18 mouse cellular contexts compared by ENCODE assay signal in genomic region chr4:141996086-141996485, GRCm38 (mm10). TPM values are rescaled to one million over a fixed set of nuclear protein-coding genes. Genes with fewer than 3 reads are reported as not detected.
A peak's percentile ranks its signal among the peaks of the same experiment; 100 is the strongest.
DNase-seq lines count a peak whose midpoint lies in the region; ATAC-seq and TF ChIP-seq lines count a peak whose summit lies in the region.
"Had no signal": no experiment of that assay in that cellular context is flagged by ENCODE, and none has a peak within 500 bp of the region (broad histone marks: within the 10 kb centered on the region; RNA-seq: fewer than 3 reads in every experiment).

No protein-coding gene starts in this region.

- no peak for TF ChIP-seq CTCF in intestine, postnatal 0 days (IDR thresholded peaks at IDR 0.05; ENCODE audit: low read depth)

- 55% methylated on average over 7 of the region's 7 CpGs for WGBS in intestine, embryonic 15.5 days
- 58% methylated on average over 7 of the region's 7 CpGs for WGBS in intestine, postnatal 0 days

- 0 out of 2 replicates have a peak overlapping the region, but pooled peaks have one; percentile 60 for H3K27ac ChIP-seq in intestine, embryonic 15.5 days
- H3K27ac ChIP-seq in intestine, postnatal 0 days (ENCODE audit: low read depth, low read length): no peak overlapping the region
- H3K27ac ChIP-seq: embryonic facial prominence, embryonic 13.5 days; forebrain, embryonic 12.5 days; heart, embryonic 10.5 days; hindbrain, embryonic 12.5 days had no signal

- no peaks in the 10 kb centered on the region for H3K36me3 ChIP-seq in intestine, embryonic 15.5 days
- no peaks in the 10 kb centered on the region for H3K36me3 ChIP-seq in intestine, postnatal 0 days (ENCODE audit: control insufficient read depth, insufficient read depth)
- H3K36me3 ChIP-seq: embryonic facial prominence, embryonic 13.5 days; forebrain, embryonic 12.5 days; heart, embryonic 10.5 days; hindbrain, embryonic 12.5 days had no signal

- no peak overlapping the region for H3K4me3 ChIP-seq in intestine, embryonic 15.5 days (replicated peaks)
- no peak overlapping the region for H3K4me3 ChIP-seq in intestine, postnatal 0 days (ENCODE audit: low read depth, low read length)
- H3K4me3 ChIP-seq: embryonic facial prominence, embryonic 13.5 days; forebrain, embryonic 12.5 days; heart, embryonic 10.5 days; hindbrain, embryonic 12.5 days had no signal

- no peak for ATAC-seq in intestine, embryonic 15.5 days
- ATAC-seq in intestine, postnatal 0 days: no peak

- no peak overlapping the region for H3K4me2 ChIP-seq in intestine, embryonic 15.5 days (replicated peaks)
- H3K4me2 ChIP-seq in intestine, postnatal 0 days (replicated peaks; ENCODE audit: low read depth): no peak overlapping the region
- H3K4me2 ChIP-seq: embryonic facial prominence, embryonic 13.5 days; forebrain, embryonic 12.5 days; hindbrain, embryonic 12.5 days had no signal

- no peak overlapping the region for H3K9ac ChIP-seq in intestine, embryonic 15.5 days
- H3K9ac ChIP-seq in intestine, postnatal 0 days (ENCODE audit: low read depth, low read length): no peak overlapping the region
- H3K9ac ChIP-seq: embryonic facial prominence, embryonic 13.5 days; forebrain, embryonic 12.5 days; hindbrain, embryonic 12.5 days had no signal

- no peaks in the 10 kb centered on the region for H3K27me3 ChIP-seq in intestine, embryonic 15.5 days (replicated peaks)
- H3K27me3 ChIP-seq in intestine, postnatal 0 days (replicated peaks; ENCODE audit: control insufficient read depth, insufficient read depth, low read length): no peaks in the 10 kb centered on the region
- H3K27me3 ChIP-seq: embryonic facial prominence, embryonic 13.5 days; forebrain, embryonic 12.5 days; hindbrain, embryonic 12.5 days had no signal

- DNase-seq in cerebellum, postnatal 14 days: peak; percentile 77 to 78
- no peak for DNase-seq in cerebellum, adult 8-10 months
- DNase-seq in retina, postnatal 1 day: peak; percentile 19
- DNase-seq in retina, embryonic 14.5 days (ENCODE audit: low spot score): no peak
- DNase-seq in adipocyte (ENCODE audit: low spot score): no peak
- DNase-seq: adrenal gland, postnatal 14 days; cerebellum, adult 18-20 months; cerebellum, postnatal 36 days; gastrocnemius, postnatal 10 days; heart, adult 18-20 months; heart, postnatal 10 days; heart, postnatal 4 days had no signal

- H3K4me1 ChIP-seq in intestine, embryonic 15.5 days (replicated peaks): peaks cover 20% of the 10 kb centered on the region
- no peaks in the 10 kb centered on the region; the same call in 1 of the 2 replicates for H3K4me1 ChIP-seq in intestine, postnatal 0 days (replicated peaks; ENCODE audit: control insufficient read depth, insufficient read depth, low read length)
- H3K4me1 ChIP-seq: hindbrain, embryonic 12.5 days had no signal

- no peaks in the 10 kb centered on the region for H3K9me3 ChIP-seq in intestine, embryonic 15.5 days
- H3K9me3 ChIP-seq in intestine, postnatal 0 days (ENCODE audit: control insufficient read depth): no peaks in the 10 kb centered on the region
- H3K9me3 ChIP-seq: embryonic facial prominence, embryonic 13.5 days; forebrain, embryonic 12.5 days; heart, embryonic 10.5 days; hindbrain, embryonic 12.5 days had no signal

RNA-seq across cellular contexts. Expression of gene Fhad1, which starts 18.8 kb away (rescaled TPM):
- polyA plus RNA-seq in intestine, embryonic 15.5 days (2015; fragmentation: Nextera tagmentation; extraction: Ambion mirVana): 1.4 and 2.3 TPM in 2 replicates
- polyA plus RNA-seq in intestine, postnatal 0 days (2015; fragmentation: Nextera tagmentation; extraction: Ambion mirVana): 1.2 and 1.4 TPM in 2 replicates

Comparison
In these comparisons a context has a peak if more than half of its experiments do, and no peak if none do; other contexts are left out.
1. DNase-seq: peak in cerebellum, postnatal 14 days (2 of 2) and retina, postnatal 1 day (single experiment); none in cerebellum, adult 8-10 months (single experiment), retina, embryonic 14.5 days (single experiment) and adipocyte (single experiment).